Mouse (Mus musculus): ENCODE data around the gene Slc22a23. TPM values are rescaled to one million over a fixed set of nuclear protein-coding genes. Genes with fewer than 3 reads are reported as not detected.

Gene Slc22a23
- total RNA-seq, 2 experiments from 2014 or later = 8.6 to 11.9 TPM

DNA sequence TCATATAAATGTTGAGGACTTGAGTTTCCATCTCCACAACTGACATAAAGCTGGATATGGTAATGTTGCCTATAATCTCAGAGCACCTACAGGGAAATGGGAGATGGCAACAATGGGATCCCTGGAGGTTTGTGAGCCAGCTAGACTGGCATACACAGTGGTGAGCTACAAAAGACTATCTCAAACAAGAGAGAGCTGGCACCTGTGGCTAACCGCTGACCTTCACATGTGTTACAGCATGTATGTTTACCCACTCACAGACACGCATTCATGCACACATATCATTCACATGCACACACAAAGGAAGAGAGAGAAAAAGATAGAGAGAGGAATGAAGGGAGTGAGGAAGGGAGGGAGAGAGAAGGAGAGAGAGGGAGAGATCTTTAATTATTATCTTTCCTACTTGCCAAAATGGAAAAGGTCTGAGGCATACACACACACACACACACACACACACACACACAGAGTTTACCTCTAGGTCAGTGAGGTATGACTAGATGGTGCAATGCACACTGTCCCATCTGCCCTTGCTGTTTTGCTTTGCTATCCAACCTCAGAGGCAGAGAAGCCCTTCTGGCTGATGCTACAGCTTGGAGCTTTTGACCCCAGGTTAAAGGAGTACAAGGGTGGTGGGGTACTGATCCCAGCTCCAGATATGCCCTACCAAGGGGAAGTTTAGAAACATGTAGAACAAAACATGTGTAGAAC lies 38.9 kb downstream of the Slc22a23 start:
- intact Hi-C loops (cut with DNase I) = no loop called here
- DNase-seq = no peak

DNA sequence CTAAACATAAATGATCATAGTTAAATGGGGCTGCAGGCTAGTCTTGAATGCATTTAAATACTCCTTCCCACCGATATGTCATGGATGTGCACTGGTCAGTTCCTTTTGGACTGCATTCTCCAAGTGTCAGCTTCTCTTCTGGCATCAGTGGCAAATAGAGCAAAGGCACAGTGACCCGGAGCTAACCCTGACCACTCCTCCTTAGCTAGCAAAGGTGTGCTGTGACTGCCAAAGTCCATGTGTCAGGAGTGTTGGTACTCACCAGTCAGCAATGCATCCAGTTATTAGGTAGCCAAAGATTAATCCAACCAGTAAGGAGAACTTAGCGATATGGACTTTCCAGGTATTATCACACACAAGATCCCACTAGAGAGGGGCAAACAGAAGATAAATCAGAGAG lies 40.1 kb downstream of the Slc22a23 start:
- intact Hi-C loops (cut with DNase I) = no loop called here
- DNase-seq = no peak

DNA sequence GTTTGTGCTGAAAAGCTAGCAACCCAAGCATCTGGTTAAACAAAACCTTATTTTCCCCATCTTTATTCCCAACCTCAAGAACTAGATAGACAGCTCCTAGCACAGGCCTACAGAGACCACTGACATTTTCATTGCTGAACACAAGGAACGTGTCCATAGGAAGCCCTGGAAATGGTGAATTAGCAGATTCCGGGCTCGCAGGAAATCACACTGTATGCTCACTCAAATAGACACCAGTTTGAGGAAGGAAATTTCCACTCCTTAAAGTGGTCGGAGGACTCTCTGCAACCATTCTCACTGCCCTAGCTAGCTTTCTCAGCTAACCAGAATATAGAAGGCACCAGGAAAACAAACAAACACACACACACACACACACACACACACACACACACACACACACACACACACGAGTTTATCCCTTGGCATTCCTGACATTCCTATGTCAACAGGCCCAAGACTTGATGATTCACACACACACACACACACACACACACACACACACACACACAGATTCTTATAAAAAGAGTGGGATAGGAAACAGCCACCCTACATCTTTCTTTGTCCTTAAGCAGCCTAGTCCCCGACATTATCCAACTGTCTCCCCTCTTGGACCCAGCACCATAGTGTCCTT lies 41.5 kb downstream of the Slc22a23 start:
- intact Hi-C loops (cut with DNase I) = no loop called here
- no peak for DNase-seq

DNA sequence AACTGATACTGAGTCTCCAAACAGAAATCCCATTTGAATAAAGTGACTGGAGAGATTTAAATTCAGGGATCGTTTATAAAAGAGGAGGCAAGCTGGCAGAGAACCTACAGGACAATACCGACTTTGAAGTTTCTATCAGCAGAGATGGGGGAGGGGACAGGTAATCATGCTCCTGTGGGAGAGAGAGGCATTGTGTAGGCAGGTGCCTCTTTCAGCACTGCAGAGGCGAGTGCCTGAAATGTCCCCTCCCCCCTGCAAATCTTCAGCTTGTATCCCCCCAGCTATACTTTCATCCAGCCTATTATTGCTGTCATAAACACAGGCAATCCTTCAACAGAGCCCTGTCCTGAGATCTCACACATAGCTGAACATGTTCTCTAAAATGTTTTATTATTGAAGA lies 43.4 kb downstream of the Slc22a23 start:
- no peak for DNase-seq
- intact Hi-C loops (cut with DNase I) = no loop called here

DNA sequence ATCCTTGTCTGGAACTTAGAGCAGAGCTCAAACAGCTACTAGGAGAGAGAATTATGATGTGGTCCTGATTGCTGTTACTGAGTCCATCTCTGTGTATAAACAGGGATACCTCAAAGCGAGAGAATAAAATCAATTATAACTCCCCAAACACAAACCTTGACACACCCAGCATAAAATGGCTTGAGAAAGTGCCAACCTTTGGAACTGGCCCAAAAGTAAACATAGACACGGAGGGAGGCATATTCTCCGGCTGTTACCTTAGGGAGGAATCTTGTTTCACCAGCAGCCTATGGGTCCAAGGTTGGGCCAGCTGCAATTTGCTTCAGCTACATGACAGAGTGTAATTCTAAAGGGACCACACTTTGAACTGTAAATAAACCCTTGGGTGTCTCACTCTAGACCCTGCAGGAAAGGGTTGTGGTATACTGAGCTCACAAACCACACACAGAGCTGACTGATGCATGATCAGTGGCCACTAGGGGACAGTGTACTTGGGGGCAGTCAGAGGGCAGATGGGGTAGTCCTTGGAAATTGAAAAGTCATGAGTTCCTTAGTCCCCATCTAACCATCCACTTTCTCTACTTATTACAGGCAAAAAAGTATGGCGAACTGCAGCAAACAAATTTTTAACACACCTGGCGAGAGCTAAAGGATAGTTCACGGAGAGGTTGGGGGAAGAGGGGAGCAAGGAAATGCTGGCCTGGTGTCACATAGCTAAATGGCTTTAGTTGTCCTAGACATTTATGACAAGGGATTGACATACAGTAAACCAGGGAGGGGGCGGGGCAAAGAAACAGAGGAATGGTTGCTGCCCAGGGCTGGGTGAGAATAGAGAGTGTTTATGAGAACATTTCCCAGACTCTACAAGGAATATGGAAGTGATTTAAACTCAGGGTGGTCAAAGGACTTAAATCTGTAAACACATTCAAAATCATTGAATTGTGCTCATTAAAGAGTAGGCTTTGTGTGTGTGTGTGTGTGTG lies 45.3 kb downstream of the Slc22a23 start:
- no peak for DNase-seq
- intact Hi-C loops (cut with DNase I) = no loop called here

DNA sequence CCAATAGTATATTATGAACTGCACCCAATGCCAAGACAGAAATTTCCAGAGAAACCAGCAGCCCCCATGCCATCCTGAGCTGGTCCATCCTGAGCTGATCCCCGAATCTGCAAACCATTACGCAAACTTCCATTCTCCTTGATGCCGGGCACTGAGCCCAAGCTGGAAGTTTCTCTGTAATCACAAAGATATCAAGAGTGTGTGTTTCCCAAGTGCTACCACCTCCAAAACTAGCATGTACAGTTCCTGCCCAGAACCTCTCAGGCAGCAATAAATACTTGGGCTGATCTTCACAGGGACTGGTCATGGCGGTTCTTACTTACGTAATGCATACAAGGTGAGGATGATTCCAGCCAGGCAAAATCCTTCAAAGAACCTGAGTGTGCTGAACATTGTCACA lies 46.3 kb downstream of the Slc22a23 start:
- no peak for DNase-seq
- intact Hi-C loops (cut with DNase I) = no loop called here

DNA sequence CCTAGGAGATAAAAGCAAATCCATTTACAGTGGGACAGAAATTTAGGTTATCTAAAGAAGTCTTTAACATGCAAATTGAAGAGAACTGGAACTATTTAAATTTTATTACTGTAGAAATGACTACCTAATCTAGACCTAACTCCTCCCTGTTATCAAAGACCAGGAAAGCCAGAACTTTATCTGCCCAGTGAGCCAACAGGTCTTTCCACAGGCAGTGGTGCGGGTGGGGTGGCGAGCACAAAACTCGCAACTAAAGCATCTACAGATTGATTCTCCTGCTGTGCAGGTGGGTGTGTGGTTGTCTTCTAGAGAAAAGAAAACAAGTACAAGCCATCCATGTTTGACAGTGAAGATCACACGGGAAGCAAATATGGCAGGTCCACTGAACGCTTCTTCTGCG lies 46.9 kb downstream of the Slc22a23 start:
- no peak for DNase-seq
- intact Hi-C loops (cut with DNase I) = no loop called here

DNA sequence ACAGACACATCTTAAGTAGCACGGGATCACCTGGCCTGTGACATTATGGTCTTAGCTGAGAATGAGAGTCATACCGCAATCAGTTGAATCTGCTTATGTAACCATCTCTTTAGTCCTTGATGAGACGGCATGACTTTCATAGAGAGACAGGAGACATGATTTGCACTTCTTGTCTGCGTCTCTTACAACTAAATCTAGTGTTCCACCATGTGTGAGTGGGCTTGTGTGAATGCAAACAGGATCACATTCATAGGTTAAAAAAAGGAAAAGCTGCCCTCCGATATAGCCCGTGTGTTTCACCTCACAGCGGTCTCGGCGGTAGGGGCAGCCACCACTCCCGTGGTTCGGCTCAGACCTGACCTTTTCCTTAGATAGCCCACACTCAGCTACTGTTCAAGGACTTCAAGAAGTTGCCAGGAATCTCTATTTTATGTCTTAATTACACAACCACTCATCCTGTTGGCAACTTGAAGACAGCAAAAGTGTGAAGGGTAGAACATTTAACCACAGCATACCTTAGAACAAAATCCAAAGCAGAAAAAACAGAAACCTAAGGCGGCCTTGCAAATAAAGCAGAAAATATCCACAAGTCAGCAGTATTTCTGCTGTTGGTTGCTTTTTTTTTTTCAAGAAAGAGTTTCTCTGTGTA lies 49.1 kb downstream of the Slc22a23 start:
- no peak for DNase-seq
- intact Hi-C loops (cut with DNase I) = no loop called here

DNA sequence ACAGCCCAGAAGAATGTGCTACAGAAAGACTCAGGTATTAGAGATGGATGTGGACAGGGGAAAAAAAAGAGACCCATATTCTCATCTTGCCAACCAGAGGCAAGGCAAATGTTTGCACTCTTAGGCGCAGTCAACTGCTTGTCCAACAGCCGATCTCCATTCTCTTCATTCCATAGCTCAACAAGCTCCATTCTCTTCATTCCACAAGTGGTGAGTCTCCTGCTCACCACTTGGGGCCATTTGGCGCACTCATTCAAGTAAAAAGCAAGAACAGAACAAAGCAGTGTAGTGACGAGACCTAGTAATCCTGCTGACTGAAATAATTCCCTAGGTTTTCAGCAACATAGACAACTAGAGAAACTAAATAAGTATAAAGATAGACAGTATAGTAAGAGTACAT lies 50.8 kb downstream of the Slc22a23 start:
- intact Hi-C loops (cut with DNase I) = no loop called here
- no peak for DNase-seq

DNA sequence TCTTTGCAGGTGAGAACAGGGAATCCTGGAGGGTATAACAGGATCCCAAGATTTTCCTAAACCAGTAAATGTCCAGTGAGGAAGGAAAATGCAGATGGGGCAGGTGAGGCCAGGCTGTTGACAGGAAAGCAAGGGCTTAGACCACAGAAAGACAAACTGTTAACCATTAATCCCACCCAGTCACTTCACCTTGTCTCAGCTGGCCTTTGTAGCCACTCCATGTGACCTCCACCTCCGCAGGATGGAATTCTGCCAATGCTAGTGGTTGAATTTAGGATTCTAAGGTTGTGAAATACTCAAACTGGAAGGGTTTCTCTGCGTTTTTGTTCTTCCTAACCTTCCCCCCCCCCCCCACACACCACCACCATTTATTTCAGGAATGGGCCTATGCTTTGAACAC lies 52.9 kb downstream of the Slc22a23 start:
- intact Hi-C loops (cut with DNase I) = no loop called here
- no peak for DNase-seq

DNA sequence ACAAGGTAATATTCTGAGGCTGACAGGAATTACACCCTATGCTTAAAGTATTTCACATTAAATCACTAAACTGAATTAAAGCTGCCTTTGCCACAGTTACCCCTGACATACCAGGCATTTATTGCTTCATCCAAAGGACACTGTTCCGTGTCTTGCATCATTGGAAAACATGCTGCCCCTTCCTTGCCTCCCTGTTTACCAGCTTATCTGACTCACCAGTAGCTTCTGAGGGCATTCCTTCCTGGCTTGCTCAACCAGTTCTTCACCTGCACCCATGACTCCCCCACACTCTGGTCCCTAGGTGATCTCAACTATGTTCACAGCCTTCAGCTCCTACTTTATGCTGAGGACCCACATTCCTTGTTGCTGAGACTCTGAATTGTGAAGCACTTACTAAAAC lies 54.6 kb downstream of the Slc22a23 start:
- no peak for DNase-seq
- intact Hi-C loops (cut with DNase I) = no loop called here

DNA sequence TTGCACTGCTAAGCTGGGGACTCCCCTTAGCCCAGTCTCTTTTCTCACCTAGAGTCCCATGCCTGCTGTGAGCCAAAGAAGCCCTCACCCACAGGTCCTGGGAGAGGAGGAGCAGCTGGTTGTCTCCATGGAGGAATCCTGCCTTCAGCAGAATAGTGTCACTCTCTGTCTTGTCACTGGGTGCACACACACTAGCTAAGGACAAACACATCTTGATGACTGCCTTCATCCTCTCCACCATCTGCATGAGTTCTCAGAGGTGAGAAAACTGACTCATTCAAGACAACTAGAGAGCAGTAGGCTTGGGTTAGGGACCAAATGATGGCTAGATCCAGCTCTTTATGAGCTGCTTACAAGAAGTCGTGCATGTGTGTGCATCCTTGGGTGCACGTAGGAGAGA lies 55.4 kb downstream of the Slc22a23 start:
- intact Hi-C loops (cut with DNase I) = no loop called here
- DNase-seq = no peak

DNA sequence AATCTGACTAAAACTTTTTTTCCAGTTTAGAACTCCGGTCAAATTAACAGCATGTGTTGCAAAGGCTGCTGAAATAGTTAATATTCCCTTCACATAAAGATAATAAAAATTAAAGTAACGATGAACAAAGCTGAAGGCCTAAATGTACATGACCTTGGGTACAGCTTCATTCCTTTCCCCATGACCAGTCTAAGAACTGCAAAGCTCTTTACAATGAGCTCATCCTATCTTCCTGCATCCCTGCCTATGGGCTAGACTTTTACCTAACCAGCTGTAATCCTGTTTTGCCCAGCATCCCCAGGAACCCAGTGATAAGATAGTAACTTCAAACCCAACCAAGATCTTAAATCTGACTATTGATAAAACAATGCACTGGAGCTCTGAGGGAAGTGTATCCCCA lies 56.9 kb downstream of the Slc22a23 start:
- no peak for DNase-seq
- intact Hi-C loops (cut with DNase I) = no loop called here

DNA sequence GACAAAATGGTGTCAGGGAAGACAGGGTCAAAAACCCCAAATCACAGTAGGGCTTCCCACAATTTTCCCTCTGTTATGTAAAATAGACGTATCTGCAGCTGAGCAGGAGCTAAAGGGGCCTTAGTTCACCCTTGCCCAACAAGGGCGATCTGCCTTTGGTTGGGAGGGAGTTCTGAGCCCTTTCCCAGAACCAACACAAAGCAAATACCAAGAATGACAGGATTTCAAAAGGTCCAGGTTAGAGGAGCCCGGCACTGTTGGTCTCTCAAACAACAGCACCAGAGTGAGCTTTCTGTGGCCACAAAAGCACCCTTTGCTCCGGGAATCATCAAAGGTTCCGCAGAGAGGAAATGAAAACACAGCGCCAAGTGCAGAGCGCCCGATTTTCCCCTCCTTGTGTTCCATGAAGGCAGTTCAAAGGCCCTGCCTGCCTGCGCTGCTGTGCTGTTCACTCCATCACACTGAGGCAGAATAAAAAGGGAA lies 57.3 kb downstream of the Slc22a23 start:
- intact Hi-C loops (cut with DNase I) = no loop called here
- DNase-seq = no peak

DNA sequence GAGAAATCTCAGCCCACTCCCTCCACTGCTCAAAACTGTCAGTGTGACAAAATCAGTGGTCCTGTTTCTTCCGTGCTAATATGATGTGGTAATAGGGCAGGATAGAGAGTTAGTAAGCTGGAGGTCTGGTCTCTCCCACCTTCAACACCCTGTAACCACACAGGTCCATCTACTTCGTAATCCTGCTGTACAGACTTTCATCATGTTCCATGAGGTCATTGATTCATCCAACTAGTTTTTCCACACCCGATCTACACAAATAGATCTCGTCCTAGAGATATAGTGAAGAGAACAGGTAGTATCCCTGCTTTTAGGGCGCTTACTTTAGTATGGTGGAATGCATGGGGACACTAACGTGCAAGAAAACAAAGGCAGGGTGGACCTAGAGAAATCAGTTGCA lies 63.6 kb downstream of the Slc22a23 start:
- DNase-seq = no peak
- intact Hi-C loops (cut with DNase I) = no loop called here

DNA sequence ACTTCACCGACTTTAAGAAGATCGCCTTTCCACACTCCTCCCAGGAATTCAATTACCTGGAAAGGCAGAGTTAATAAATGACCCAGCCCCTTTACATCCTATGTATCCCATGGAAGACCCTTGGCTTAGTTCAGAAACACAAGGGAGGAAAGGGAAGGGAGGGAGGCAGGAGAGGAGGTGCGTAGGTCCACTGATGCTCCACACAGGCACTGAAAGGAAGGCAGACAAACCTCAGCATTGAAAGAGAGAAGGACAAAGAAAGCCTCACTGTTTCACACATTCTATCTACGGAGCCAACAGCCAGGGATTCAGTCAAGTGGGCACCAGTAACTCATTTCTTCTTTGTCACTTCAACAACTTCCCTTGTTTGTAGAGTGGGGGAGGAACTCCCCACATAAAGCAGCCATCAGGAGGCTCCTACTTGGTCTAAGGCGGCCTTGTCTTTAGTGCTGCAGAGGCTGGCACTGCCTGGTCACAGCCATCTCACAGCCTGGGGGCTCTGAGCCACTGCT lies 66.2 kb downstream of the Slc22a23 start:
- DNase-seq = no peak
- intact Hi-C loops (cut with DNase I) = no loop called here

DNA sequence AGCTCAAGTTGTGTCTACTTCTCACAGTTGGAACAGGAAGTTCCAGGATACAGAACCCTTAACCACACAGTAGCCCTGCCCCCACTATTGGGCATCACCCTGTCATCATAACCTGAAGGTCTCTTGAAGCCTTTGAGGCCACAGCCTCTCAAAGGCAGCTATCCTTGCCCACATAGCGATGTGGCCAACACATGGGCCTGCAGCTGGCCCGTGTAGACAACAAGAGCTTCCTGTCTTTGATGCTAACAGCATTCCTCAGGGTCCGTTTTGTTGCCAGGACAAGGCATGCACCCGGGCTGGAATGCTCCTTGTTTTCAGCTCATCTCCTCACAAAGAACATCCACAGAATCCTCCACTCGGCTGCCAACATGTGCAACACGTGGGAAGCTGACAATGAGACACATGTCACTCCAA lies 66.7 kb downstream of the Slc22a23 start:
- intact Hi-C loops (cut with DNase I) = no loop called here
- no peak for DNase-seq

DNA sequence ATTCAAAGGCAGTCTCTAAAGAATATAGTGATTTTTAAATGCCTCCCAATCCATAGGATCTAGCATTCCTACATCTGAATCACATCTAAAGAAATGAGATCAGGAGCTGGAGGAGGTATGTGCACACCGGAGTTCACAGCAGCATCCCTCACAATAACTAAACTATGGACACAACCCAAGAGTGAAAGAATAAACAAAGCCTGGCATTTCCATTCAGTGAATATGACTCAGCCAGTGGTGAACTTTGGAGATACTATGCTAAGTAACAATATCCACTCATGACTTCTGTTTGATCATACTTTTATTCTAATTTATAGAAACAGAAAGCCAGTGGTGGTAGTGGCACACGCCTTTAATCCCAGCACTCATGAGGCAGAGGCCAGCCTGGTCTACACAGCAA lies 67.4 kb downstream of the Slc22a23 start:
- intact Hi-C loops (cut with DNase I) = no loop called here
- DNase-seq = no peak

DNA sequence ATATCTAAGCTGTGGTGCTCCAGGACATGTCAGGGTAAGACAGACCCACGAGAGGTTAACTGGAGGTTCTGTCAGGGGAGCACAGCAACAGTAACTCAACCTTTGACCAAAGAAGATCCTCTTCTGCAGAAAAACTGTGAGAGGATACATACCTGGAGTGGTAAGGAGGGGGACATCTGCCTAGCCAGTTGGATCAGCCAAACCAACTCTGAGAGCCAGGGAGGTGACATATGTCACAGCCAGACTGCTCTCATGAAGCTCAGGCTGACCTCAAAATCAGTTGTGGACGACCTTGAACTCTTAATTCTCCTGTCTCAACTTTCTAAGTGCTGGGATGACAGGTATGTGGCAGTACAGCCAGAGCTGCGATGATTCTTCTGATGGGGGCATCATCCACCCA lies 68.0 kb downstream of the Slc22a23 start:
- DNase-seq = no peak
- intact Hi-C loops (cut with DNase I) = no loop called here

DNA sequence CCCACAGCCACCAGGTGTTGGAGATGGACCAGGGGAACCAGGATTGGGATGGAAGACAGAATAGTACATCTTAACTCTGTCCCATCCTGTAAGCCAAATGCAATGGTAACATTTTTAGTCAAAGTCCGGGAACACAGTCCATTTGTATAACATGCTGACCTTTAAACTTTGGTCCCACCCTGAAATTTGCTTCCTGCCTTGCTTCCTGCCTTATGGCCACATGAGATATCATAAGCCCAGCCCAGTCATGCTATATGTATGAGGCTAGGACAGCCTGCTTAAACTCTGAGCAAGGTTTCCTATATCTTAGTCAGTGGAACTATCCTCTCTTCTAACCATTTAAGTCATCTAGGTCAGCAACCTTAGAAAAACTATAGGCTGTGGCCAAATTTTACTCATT lies 70.1 kb downstream of the Slc22a23 start:
- no peak for DNase-seq
- intact Hi-C loops (cut with DNase I) = no loop called here

DNA sequence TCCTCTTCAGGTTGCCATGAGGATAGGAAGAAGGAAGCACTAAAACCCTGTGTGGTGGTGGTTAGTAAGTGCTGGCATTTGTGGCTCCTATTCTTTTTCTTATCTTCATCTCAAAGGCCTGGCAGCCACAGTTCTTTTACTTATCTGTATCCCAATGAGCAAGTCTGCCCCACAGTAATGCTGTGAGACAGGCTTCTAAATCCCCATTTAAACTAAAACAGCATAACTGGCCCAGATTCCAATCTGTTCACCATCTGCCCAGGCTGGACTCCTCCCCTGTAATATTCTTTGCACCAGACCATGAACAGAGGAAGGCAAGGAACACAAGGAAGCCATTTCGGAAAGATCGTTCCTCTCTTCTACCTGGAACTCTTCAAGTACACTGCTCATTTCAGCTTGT lies 70.6 kb downstream of the Slc22a23 start:
- intact Hi-C loops (cut with DNase I) = no loop called here
- no peak for DNase-seq
